Mouse (Mus musculus) lung, postnatal 0 days (tissue): Measurements from ENCODE around the gene Scarb2. TPM values are rescaled to one million over a fixed set of nuclear protein-coding genes. Genes with fewer than 3 reads are reported as not detected.

Experiments
- ATAC-seq: fragments of 200-750 bp; cut with Nextera tagmentation; 2 replicates; pipeline ENCODE4 v1.8.0; 2017; ENCODE audit warnings: moderate library complexity
- DNase-seq: peaks from one replicate; pipeline ENCODE4 v3.0.0-alpha.2; 2016; ENCODE audit warnings: low spot score
- H3K27ac ChIP-seq: fragments of 300-500 bp; sonication (generic); 2 replicates; pipeline ENCODE4 v1.5.1; 2014; ENCODE audit warnings: antibody characterized with exemption, mild to moderate bottlenecking, low read length, mixed read lengths
- H3K27me3 ChIP-seq: fragments of 300-500 bp; sonication (generic); replicated peaks from 2 replicates; pipeline ENCODE4 v1.6.1; 2014; ENCODE audit warnings: low read length, mixed read lengths; ENCODE audit not compliant: insufficient read depth
- H3K36me3 ChIP-seq: fragments of 300-500 bp; sonication (generic); 2 replicates; pipeline ENCODE4 v1.6.1; 2014; ENCODE audit warnings: low read length, mixed read lengths; ENCODE audit not compliant: insufficient read depth
- H3K4me1 ChIP-seq: fragments of 300-500 bp; sonication (generic); 2 replicates; pipeline ENCODE4 v1.6.1; 2014; ENCODE audit warnings: antibody characterized with exemption, low read depth, low read length, mixed read lengths; ENCODE audit not compliant: insufficient read depth
- H3K4me2 ChIP-seq: fragments of 300-500 bp; sonication (generic); replicated peaks from 2 replicates; pipeline ENCODE4 v1.6.1; 2014; ENCODE audit warnings: low read depth, mild to moderate bottlenecking, low read length, moderate library complexity, mixed read lengths
- H3K4me3 ChIP-seq: fragments of 300-500 bp; sonication (generic); 2 replicates; pipeline ENCODE4 v1.5.1; 2014; ENCODE audit warnings: low read depth, low read length
- H3K9ac ChIP-seq: fragments of 300-500 bp; sonication (generic); replicated peaks from 2 replicates; pipeline ENCODE4 v1.6.1; 2014; ENCODE audit warnings: low read depth, mild to moderate bottlenecking
- H3K9me3 ChIP-seq: fragments of 300-500 bp; sonication (generic); 2 replicates; pipeline ENCODE4 v1.6.1; 2016; ENCODE audit warnings: low read length, mixed read lengths
- CTCF ChIP-seq: IDR thresholded peaks from 2 replicates; pipeline ENCODE4 v1.5.1; 2016; ENCODE audit warnings: antibody characterized with exemption, mild to moderate bottlenecking
- EP300 ChIP-seq: IDR thresholded peaks from 2 replicates; pipeline ENCODE4 v1.6.1; 2016; ENCODE audit warnings: antibody characterized with exemption, mild to moderate bottlenecking, control low read depth
- WGBS: fragments of 180-500 bp; shearing (Covaris S2); extraction: QIAGEN DNeasy Blood & Tissue Kit; methylation state at CpG from one replicate; pipeline ENCODE4 v1.1.7; 2014; 5-methylcytosine and 5-hydroxymethylcytosine counted together
- polyA plus RNA-seq: library from polyadenylated mRNA; unstranded; fragments of >200 nt; fragmentation: Nextera tagmentation; extraction: Ambion mirVana; gene quantifications from 2 replicates; pipeline ENCODE4 v1.2.1, GENCODE M21; 2015

The Scarb2 gene
- polyA plus RNA-seq, 1 experiment from 2014 or later, result 52.4 TPM

DNA sequence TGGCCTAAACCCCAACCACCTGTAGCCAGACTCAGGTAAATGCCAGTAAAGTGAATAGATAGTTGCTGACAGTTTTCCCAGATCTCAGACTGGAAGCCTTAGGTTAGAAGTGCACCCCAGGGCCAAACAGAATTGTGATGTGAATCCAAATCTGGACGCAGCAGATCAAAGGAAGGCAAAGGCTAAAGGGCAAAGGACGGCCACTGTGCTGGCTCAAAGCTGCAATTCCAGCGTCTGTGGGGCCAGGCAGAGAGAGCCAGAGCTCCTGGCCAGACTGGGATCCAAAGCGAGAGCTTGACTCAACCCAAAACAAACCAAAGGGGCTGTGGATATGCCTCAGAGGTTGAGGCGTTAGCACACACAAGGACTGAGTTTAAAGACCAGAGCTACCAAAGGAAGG is 47.9 kb downstream of the Scarb2 start:
- TF ChIP-seq CTCF, result no peak
- no peak for TF ChIP-seq EP300
- WGBS, result 53% methylated on average over 5 of the region's 5 CpGs

DNA sequence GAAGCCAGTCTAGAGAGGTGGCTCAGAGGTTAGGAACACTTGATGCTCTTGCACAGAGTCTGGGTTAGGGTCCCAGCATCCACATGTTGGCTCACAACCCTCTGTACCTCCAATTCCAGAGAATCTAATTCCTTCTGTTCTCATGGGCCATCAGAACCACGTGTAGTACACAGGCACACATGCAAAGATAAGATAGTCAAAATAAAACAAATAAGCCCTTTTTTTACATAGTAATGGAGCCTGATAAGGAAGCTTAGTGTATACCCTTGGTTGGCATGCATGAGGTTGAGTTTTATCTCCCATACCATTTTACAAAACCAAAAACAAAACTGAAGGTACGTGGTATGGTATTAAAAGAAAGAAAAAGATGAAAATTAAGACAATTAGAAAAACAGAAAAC is 49.2 kb downstream of the Scarb2 start:
- no peaks in the 10 kb centered on the region for H3K27me3 ChIP-seq
- H3K4me3 ChIP-seq, result no peak overlapping the region
- no peak for TF ChIP-seq CTCF
- no peak for TF ChIP-seq EP300
- no peaks in the 10 kb centered on the region for H3K9me3 ChIP-seq
- H3K4me2 ChIP-seq, result no peak overlapping the region
- no peak for ATAC-seq
- H3K27ac ChIP-seq, result no peak overlapping the region
- no peak for DNase-seq
- H3K9ac ChIP-seq, result no peak overlapping the region
- WGBS, result 66% methylated on average over 2 of the region's 2 CpGs
- no peaks in the 10 kb centered on the region for H3K4me1 ChIP-seq
- H3K36me3 ChIP-seq, result peaks cover 34% of the 10 kb centered on the region

More for the DNA sequence above, 47.9 kb downstream of the Scarb2 start:
- Histone ChIP-seq H3K27me3 (no peaks in the 10 kb centered on the region), H3K36me3 (peaks cover 25% of the 10 kb centered on the region), H3K4me2 (no peak overlapping the region), H3K9ac (no peak overlapping the region), H3K4me1 (no peaks in the 10 kb centered on the region), H3K9me3 (no peaks in the 10 kb centered on the region), H3K4me3 (no peak overlapping the region), H3K27ac (no peak overlapping the region)
- ATAC-seq (no peak), DNase-seq (no peak)

DNA sequence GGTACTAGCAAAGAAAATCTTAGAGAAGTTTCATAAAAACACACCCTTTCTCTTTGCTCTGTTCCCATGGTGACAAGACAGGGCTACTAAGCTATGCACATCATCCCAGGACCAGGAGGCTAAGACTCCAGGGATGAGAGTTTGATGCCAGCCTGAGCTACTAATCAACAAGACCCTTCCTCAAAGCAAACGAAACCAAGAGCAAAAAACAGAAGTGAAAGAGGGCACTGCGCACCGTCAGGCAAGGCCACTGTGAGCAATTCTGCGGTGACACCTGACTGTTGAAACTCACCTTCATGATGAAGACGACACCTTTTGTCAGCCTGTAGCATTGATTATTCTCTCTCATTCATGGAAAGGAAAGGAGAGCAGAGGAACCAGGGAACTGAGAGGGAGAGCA is 53.8 kb downstream of the Scarb2 start:
- no peak overlapping the region for H3K9ac ChIP-seq
- TF ChIP-seq EP300, result no peak
- TF ChIP-seq CTCF, result no peak
- H3K27ac ChIP-seq, result no peak overlapping the region
- H3K9me3 ChIP-seq, result no peaks in the 10 kb centered on the region
- H3K4me3 ChIP-seq, result no peak overlapping the region
- no peaks in the 10 kb centered on the region for H3K4me1 ChIP-seq
- 89% methylated on average over 5 of the region's 5 CpGs for WGBS
- no peak for DNase-seq
- no peak overlapping the region for H3K4me2 ChIP-seq
- no peak for ATAC-seq
- no peaks in the 10 kb centered on the region for H3K27me3 ChIP-seq
- H3K36me3 ChIP-seq, result peaks cover 57% of the 10 kb centered on the region

DNA sequence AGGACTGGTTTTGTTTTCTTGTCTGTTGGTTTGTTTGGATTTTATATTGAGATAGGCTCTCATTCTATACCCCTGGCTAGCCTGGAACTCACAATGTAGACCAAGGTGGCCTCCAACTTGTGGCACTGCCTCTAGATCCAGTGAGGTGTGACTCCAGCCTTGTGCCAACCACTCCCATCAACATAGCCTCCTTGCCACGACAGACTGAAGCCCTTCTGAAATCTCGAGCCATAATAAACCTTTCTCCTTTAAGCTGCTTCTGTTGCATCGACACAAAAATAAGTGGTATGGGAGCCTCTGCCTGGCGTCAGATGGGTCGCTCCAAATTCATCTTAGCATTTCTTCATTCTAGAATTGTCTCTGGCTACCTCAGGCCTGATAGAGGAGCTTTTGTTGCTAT is 59.9 kb downstream of the Scarb2 start:
- H3K4me2 ChIP-seq, result no peak overlapping the region
- H3K9ac ChIP-seq, result no peak overlapping the region
- peaks cover 69% of the 10 kb centered on the region for H3K36me3 ChIP-seq
- WGBS, result 95% methylated on average over 5 of the region's 5 CpGs
- TF ChIP-seq CTCF, result no peak
- TF ChIP-seq EP300, result no peak
- H3K4me1 ChIP-seq, result no peaks in the 10 kb centered on the region
- no peaks in the 10 kb centered on the region for H3K27me3 ChIP-seq
- no peak for ATAC-seq
- H3K9me3 ChIP-seq, result no peaks in the 10 kb centered on the region
- H3K27ac ChIP-seq, result no peak overlapping the region
- DNase-seq, result no peak
- H3K4me3 ChIP-seq, result no peak overlapping the region

DNA sequence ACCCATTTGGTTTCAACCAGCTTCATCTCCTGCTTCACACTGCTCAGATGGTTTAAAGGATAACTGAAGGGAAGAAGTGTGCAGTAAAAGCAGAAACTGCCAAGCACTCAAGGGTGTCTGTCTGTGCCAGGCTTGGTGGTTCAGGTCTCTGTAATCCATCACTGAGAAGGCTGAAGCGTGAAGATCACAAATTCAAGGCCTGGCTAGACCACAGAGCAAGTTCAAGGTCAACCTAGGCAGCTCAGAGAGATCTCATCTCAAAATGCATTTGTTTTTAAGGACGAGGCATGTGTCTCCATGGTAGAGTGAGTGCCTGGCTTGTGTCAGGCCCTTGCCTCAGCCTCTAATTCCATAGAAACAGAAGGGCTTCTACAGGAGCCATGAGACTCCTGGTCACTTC is 61.6 kb downstream of the Scarb2 start:
- WGBS, result 84% methylated on average over 2 of the region's 2 CpGs
- no peak overlapping the region for H3K9ac ChIP-seq
- no peaks in the 10 kb centered on the region for H3K27me3 ChIP-seq
- H3K4me3 ChIP-seq, result no peak overlapping the region
- H3K4me2 ChIP-seq, result no peak overlapping the region
- DNase-seq (no peak), ATAC-seq (no peak)
- peaks cover 56% of the 10 kb centered on the region for H3K36me3 ChIP-seq
- no peaks in the 10 kb centered on the region for H3K9me3 ChIP-seq
- H3K27ac ChIP-seq, result no peak overlapping the region
- TF ChIP-seq CTCF, result no peak
- no peak for TF ChIP-seq EP300
- H3K4me1 ChIP-seq, result no peaks in the 10 kb centered on the region

DNA sequence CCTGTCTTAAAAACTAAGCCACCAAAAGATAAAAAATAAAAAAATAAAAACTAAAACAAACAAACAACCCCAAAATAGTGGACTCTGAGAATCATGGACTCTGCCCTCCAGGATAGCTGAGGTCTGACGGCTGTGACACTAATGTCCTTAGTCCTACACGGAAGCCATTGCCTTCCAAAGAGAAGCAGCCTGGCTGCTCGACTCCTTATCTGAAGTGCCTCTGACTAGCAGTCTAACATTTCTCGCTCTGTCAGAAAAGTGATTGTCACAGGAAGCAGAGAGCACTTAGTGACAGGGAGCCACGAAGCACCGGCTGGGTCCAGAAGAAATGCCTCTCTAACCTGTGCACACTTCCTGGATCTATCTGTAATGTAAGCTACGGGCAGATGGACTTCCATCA is 63.7 kb downstream of the Scarb2 start:
- Histone ChIP-seq H3K4me3 (no peak overlapping the region), H3K27me3 (no peaks in the 10 kb centered on the region), H3K36me3 (peaks cover 38% of the 10 kb centered on the region), H3K4me1 (no peaks in the 10 kb centered on the region), H3K27ac (no peak overlapping the region), H3K9ac (no peak overlapping the region), H3K9me3 (no peaks in the 10 kb centered on the region), H3K4me2 (no peak overlapping the region)
- no peak for TF ChIP-seq EP300
- TF ChIP-seq CTCF, result no peak
- ATAC-seq, result peak; percentile 52
- WGBS, result 38% methylated on average over 7 of the region's 7 CpGs
- peak; percentile 28 for DNase-seq

DNA sequence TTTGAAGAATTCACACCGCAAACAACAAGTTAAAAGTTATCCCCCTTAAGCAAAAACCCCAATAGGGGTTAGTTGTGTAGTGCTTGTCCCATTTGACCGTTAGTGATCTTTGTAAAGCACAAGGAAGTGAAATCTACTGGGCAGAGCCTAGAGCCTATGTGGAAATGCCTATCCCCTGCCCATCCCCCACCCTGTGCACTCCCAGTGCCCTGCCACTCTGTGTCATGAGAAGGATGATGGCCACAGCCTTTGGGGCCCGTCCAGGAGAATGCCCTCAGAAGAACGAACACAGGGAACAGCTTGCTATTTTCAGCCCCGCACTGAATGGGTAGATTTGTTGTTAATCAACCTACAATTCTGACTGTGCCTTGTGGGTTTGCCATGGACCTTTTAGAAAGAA is 65.1 kb downstream of the Scarb2 start:
- ATAC-seq (peak; percentile 37; the same call in 1 of the 2 replicates), DNase-seq (peak; percentile 16)
- Histone ChIP-seq H3K4me3 (no peak overlapping the region), H3K9me3 (no peaks in the 10 kb centered on the region), H3K4me1 (no peaks in the 10 kb centered on the region), H3K4me2 (no peak overlapping the region), H3K27ac (no peak overlapping the region), H3K9ac (no peak overlapping the region), H3K36me3 (peaks cover 25% of the 10 kb centered on the region; the same call in 1 of the 2 replicates), H3K27me3 (no peaks in the 10 kb centered on the region)
- 68% methylated on average over 5 of the region's 5 CpGs for WGBS
- TF ChIP-seq EP300 (no peak), CTCF (no peak)
